Mouse (Mus musculus) stomach, embryonic 14.5 days (tissue): ENCODE results near the gene Ccer2. TPM values are rescaled to one million over a fixed set of nuclear protein-coding genes. Genes with fewer than 3 reads are reported as not detected.

Source experiments
- ATAC-seq: fragments of 200-750 bp; cut with Nextera tagmentation; 2 replicates; pipeline ENCODE4 v1.8.0; 2017; ENCODE audit warnings: low read depth, moderate TSS enrichment; ENCODE audit not compliant: insufficient number of reproducible peaks, insufficient read depth, low FRiP score
- H3K27ac ChIP-seq: fragments of 300-500 bp; sonication (generic); 2 replicates; pipeline ENCODE4 v1.5.1; 2014; ENCODE audit warnings: mild to moderate bottlenecking, low read length, moderate library complexity, mixed read lengths
- H3K27me3 ChIP-seq: fragments of 300-500 bp; sonication (generic); 2 replicates; pipeline ENCODE4 v1.6.1; 2014; ENCODE audit warnings: low read length, control low read depth, mixed read lengths; ENCODE audit not compliant: control insufficient read depth, insufficient read depth
- H3K36me3 ChIP-seq: fragments of 300-500 bp; sonication (generic); 2 replicates; pipeline ENCODE4 v1.6.1; 2014; ENCODE audit warnings: mild to moderate bottlenecking, control low read depth, low read length, moderate library complexity, mixed read lengths; ENCODE audit not compliant: control insufficient read depth, insufficient read depth
- H3K4me1 ChIP-seq: fragments of 300-500 bp; sonication (generic); 2 replicates; pipeline ENCODE4 v1.6.1; 2014; ENCODE audit warnings: low read length, control low read depth, mixed read lengths; ENCODE audit not compliant: control insufficient read depth, insufficient read depth
- H3K4me2 ChIP-seq: fragments of 300-500 bp; sonication (generic); replicated peaks from 2 replicates; pipeline ENCODE4 v1.6.1; 2014; ENCODE audit warnings: low read depth, low read length, control low read depth
- H3K4me3 ChIP-seq: fragments of 300-500 bp; sonication (generic); 2 replicates; pipeline ENCODE4 v1.5.1; 2014; ENCODE audit warnings: low read depth, low read length, control low read depth
- H3K9ac ChIP-seq: fragments of 300-500 bp; sonication (generic); replicated peaks from 2 replicates; pipeline ENCODE4 v1.6.1; 2014; ENCODE audit warnings: low read depth, mild to moderate bottlenecking, control low read depth, low read length, moderate library complexity, mixed read lengths
- H3K9me3 ChIP-seq: fragments of 300-500 bp; sonication (generic); 2 replicates; pipeline ENCODE4 v1.6.1; 2016; ENCODE audit warnings: low read depth, low read length, control low read depth; ENCODE audit not compliant: control insufficient read depth
- WGBS: fragments of 180-500 bp; shearing (Covaris S2); extraction: QIAGEN DNeasy Blood & Tissue Kit; methylation state at CpG from one replicate; pipeline ENCODE4 v1.1.7; 2014; 5-methylcytosine and 5-hydroxymethylcytosine counted together
- polyA plus RNA-seq: library from polyadenylated mRNA; unstranded; fragments of >200 nt; fragmentation: Nextera tagmentation; extraction: Ambion mirVana; gene quantifications from 2 replicates; pipeline ENCODE4 v1.2.1, GENCODE M21; 2014

Ccer2 gene
- polyA plus RNA-seq, 1 experiment from 2014 or later: not detected

DNA sequence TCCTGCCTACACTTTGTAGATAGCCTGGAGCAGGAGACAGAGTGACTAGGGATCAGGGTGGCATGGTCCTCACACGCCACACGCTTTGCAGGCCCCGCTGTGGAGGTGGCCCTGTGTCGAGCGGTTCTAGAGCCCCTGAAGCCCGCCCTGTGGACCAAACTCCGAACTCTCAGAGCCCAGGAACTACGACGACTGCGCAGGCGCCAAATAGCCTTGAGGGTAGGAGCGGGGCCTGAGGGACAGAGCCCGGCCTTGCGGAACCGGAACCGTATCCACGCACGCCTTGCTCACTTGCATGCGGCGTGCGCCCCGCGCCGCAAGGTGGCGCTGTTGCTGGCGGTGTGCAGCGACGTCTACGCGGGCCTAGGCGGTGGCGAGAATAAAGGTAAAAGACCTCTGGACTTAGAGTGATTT lies 40.6 kb downstream of the Ccer2 start:
- Histone ChIP-seq H3K4me3 (no peak overlapping the region), H3K4me1 (peaks cover 4% of the 10 kb centered on the region; the same call in 1 of the 2 replicates), H3K36me3 (no peaks in the 10 kb centered on the region), H3K27ac (no peak overlapping the region; the same call in 1 of the 2 replicates), H3K4me2 (peak overlapping the region; percentile 22), H3K9me3 (no peaks in the 10 kb centered on the region), H3K27me3 (no peaks in the 10 kb centered on the region), H3K9ac (no peak overlapping the region)
- 15% methylated on average over 32 of the region's 32 CpGs for WGBS
- peak; percentile 81 for ATAC-seq

DNA sequence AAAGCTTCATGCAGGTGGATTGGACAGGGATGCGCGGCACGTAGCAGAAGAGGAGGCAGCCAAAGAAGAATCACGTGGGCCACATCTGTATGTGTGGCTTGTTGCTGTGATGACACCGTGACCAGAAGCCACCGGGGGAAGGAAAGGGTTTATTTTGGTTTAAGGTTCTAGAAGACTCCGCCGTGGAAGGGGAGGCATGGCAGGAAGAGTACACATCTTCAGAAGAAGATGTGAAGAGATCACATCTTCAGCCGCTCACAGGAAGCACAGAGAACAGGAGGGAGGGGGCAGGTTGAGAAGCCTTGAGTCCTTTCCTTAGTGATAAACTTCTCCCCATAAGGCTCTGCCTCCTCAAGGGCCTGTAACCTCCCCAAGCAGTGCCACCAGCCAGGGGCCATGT lies 44.0 kb downstream of the Ccer2 start:
- no peaks in the 10 kb centered on the region for H3K36me3 ChIP-seq
- WGBS: 91% methylated on average over 9 of the region's 9 CpGs
- no peaks in the 10 kb centered on the region for H3K27me3 ChIP-seq
- no peak overlapping the region for H3K27ac ChIP-seq
- peaks cover 31% of the 10 kb centered on the region for H3K4me1 ChIP-seq
- no peak for ATAC-seq
- no peak overlapping the region for H3K4me2 ChIP-seq
- H3K9ac ChIP-seq: no peak overlapping the region
- H3K4me3 ChIP-seq: no peak overlapping the region
- H3K9me3 ChIP-seq: no peaks in the 10 kb centered on the region

DNA sequence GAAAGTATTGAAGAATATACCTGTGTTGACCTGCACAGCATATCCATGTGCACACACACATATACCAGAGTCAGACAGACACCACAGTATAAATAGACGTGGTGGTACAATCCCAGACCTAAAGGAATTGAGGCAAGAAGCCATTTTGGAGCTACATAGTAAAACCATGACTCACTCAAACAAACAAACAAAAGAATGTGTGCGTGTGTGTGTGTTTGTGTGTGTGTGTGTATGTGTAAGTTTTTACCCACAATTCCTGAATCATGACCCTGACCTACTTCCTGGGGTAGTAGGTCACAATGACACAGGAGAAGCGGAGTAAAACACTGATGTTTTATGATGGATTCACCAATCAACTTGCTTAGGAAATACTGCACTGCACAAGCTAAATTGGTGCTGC lies 45.5 kb downstream of the Ccer2 start:
- Histone ChIP-seq H3K9ac (no peak overlapping the region), H3K4me2 (peak overlapping the region; percentile 8; the same call in 1 of the 2 replicates), H3K9me3 (no peaks in the 10 kb centered on the region), H3K4me3 (no peak overlapping the region), H3K4me1 (peaks cover 31% of the 10 kb centered on the region), H3K36me3 (no peaks in the 10 kb centered on the region), H3K27ac (peak overlapping the region; percentile 96), H3K27me3 (no peaks in the 10 kb centered on the region)
- ATAC-seq: no peak
- 56% methylated on average over 3 of the region's 3 CpGs for WGBS

GRCm38 (mm10) chr7:28801901-28802670 lies 46.1 kb downstream of the Ccer2 start:
- 12% methylated on average over 10 of the region's 10 CpGs for WGBS

DNA sequence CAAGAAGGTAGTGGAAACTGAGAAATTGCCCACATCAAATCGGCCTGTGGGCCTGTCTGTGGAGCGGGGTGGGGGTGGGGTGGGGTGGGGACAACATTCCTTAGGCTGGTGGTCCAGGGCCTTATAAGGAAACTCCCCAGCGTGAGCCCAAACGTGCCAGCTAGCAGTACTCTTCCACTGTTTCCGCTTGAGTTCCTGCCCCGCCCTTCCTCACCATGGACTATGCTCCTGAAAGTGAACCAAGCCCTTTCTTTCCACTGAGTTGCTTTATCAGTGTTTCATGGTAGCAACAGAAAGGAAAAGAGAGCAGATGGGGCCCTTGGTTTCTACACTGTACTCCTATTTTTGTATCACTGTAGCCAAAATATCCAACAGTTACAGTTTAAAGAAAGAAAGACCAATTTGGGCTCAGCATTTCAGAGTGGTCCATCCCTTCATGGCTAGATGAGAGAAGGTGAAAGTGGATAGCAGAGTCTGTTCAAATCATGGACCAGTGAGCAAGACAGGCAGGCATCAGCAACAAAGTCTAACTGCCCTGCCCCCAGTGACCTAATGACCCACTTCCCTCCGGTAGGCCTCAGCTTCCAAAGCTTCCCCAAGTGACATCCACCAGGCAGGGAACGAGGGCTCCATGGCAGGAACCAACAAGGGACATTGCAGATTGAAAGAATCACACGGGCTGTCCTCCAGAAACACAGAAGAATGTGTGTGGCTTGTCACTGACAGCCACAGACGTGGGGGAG lies 47.0 kb downstream of the Ccer2 start:
- ATAC-seq: peak; percentile 77
- whole genome bisulfite sequencing: 12% methylated on average over 10 of the region's 10 CpGs
- no peak overlapping the region for H3K9ac ChIP-seq
- no peak overlapping the region for H3K4me3 ChIP-seq
- peaks cover 36% of the 10 kb centered on the region for H3K4me1 ChIP-seq
- H3K9me3 ChIP-seq: no peaks in the 10 kb centered on the region
- peak overlapping the region; percentile 96 for H3K27ac ChIP-seq
- H3K36me3 ChIP-seq: no peaks in the 10 kb centered on the region
- no peaks in the 10 kb centered on the region for H3K27me3 ChIP-seq
- H3K4me2 ChIP-seq: peak overlapping the region; percentile 8

More at GRCm38 (mm10) chr7:28801901-28802670, 46.1 kb downstream of the Ccer2 start:
- H3K4me1 ChIP-seq: peaks cover 31% of the 10 kb centered on the region
- no peak overlapping the region for H3K9ac ChIP-seq
- H3K4me3 ChIP-seq: no peak overlapping the region
- H3K36me3 ChIP-seq: no peaks in the 10 kb centered on the region
- H3K27me3 ChIP-seq: no peaks in the 10 kb centered on the region
- ATAC-seq: peak; percentile 64
- peak overlapping the region; percentile 96 for H3K27ac ChIP-seq
- no peaks in the 10 kb centered on the region for H3K9me3 ChIP-seq
- peak overlapping the region; percentile 8; the same call in 1 of the 2 replicates for H3K4me2 ChIP-seq

DNA sequence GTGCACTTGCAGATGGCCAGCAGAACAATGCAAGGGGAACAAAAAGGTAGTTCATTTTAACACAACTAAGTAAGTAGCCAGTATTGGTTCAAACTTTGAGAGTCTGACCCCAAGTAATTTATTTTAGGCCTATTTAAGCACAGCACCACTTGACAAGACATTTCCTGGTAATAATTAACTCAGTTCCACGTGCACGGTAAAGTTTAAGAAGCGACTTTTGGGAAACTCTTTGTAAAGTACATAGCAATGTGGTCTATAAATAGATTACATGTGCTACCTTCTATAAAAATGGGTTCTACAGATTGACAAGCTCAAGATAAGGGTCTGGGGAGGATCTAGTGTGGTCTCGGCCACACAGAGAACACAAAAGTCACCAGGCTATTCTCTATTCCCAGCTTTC lies 47.8 kb downstream of the Ccer2 start:
- Histone ChIP-seq H3K4me3 (no peak overlapping the region), H3K27ac (peak overlapping the region; percentile 96), H3K9me3 (no peaks in the 10 kb centered on the region), H3K9ac (no peak overlapping the region), H3K4me2 (peak overlapping the region; percentile 8; the same call in 1 of the 2 replicates), H3K27me3 (no peaks in the 10 kb centered on the region), H3K4me1 (peaks cover 38% of the 10 kb centered on the region), H3K36me3 (no peaks in the 10 kb centered on the region)
- WGBS: 27% methylated on average over 4 of the region's 4 CpGs
- ATAC-seq: peak; percentile 39; the same call in 1 of the 2 replicates

DNA sequence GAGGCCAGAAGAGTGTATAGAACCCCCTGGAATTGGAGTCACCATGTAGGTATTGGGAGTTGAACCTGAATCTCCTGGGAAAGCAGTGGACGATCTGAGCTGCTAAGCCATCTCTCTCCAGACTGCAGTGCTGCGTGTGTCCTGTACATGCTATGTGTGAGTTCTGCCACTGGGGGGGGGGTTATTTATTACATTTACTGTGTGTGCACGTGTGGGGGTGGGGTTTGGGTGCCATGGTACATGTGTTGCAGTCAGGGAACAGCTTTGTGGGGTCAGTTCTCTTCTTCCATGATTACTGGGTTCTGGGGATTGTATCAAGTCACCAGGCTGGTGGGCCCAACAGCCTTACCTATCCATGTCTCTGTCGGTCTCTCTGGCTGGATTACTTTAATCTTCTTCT lies 50.9 kb downstream of the Ccer2 start:
- ATAC-seq: no peak
- H3K4me2 ChIP-seq: no peak overlapping the region
- WGBS: 79% methylated on average over 4 of the region's 4 CpGs
- no peak overlapping the region for H3K4me3 ChIP-seq
- H3K36me3 ChIP-seq: no peaks in the 10 kb centered on the region
- no peaks in the 10 kb centered on the region for H3K27me3 ChIP-seq
- peaks cover 31% of the 10 kb centered on the region for H3K4me1 ChIP-seq
- no peaks in the 10 kb centered on the region for H3K9me3 ChIP-seq
- H3K9ac ChIP-seq: no peak overlapping the region
- H3K27ac ChIP-seq: no peak overlapping the region

DNA sequence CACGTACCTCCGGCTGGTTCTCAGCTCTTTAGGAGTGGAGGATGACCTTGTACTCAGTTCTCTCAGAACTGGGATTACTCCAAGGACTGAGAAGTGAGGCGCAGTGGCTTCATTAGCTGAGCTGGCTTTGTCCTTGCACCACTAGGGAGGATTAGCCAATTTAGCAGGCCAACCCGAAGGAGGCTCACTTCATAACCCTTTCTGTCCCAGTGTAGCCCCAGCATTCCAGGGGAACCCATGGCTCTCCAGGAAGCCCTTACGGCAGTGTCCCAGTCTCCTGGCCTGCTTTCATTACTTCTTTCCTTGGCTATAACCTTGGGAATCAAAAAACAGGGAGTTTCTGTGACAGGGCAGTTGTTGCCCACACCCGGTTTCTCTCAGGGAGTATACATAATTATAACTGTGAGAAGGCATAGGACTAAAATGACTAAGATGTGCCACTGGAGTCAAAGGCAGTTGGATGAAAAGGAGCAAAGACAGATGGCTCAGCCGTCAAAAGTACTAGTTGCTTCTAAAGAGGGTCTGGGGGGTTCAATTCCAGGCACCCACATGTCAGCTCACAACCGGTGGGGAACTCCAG lies 51.8 kb downstream of the Ccer2 start:
- no peak for ATAC-seq

More for the DNA sequence above, 51.8 kb downstream of the Ccer2 start:
- H3K4me3 ChIP-seq: peak overlapping the region; percentile 69
- peak overlapping the region; percentile 72 for H3K4me2 ChIP-seq
- peak overlapping the region; percentile 100 for H3K27ac ChIP-seq
- no peaks in the 10 kb centered on the region for H3K27me3 ChIP-seq
- H3K9ac ChIP-seq: peak overlapping the region; percentile 82
- 36% methylated on average over 8 of the region's 8 CpGs for WGBS
- H3K36me3 ChIP-seq: peaks cover 7% of the 10 kb centered on the region
- H3K9me3 ChIP-seq: no peaks in the 10 kb centered on the region
- H3K4me1 ChIP-seq: peaks cover 26% of the 10 kb centered on the region
